Mouse (Mus musculus) left cerebral cortex, adult 6 months (tissue): ENCODE measurements around the gene Nfe2l2. TPM values are rescaled to one million over a fixed set of nuclear protein-coding genes. Genes with fewer than 3 reads are reported as not detected.

ENCODE experiments used
- long read RNA-seq, 2 experiments: library from polyadenylated mRNA; unstranded; transcript quantifications; one replicate each; pipeline ENCODE4 v2.0.0; 2019 to 2020
- polyA plus RNA-seq: library from polyadenylated mRNA; unstranded; fragments of <200 nt; fragmentation: Nextera tagmentation; gene quantifications from 2 replicates; pipeline ENCODE4 v1.2.3, GENCODE M21; 2021

Nfe2l2 gene
- 13.9 and 14.9 TPM in 2 replicates for polyA plus RNA-seq
- long read RNA-seq, experiment 1, transcript Nfe2l2-201 (5 exons, 2,475 nt) = major isoform, 73 of 83 reads
- long read RNA-seq, experiment 1, partial matches to known transcripts = 8 of 83 reads
- long read RNA-seq, experiment 1, other reads (novel, unspliced or antisense) = 2 of 83 reads
- long read RNA-seq, experiment 2, transcript Nfe2l2-201 (5 exons, 2,475 nt) = major isoform, 14 of 19 reads
- long read RNA-seq, experiment 2, partial matches to known transcripts = 3 of 19 reads
- long read RNA-seq, experiment 2, other reads (novel, unspliced or antisense) = 2 of 19 reads

DNA sequence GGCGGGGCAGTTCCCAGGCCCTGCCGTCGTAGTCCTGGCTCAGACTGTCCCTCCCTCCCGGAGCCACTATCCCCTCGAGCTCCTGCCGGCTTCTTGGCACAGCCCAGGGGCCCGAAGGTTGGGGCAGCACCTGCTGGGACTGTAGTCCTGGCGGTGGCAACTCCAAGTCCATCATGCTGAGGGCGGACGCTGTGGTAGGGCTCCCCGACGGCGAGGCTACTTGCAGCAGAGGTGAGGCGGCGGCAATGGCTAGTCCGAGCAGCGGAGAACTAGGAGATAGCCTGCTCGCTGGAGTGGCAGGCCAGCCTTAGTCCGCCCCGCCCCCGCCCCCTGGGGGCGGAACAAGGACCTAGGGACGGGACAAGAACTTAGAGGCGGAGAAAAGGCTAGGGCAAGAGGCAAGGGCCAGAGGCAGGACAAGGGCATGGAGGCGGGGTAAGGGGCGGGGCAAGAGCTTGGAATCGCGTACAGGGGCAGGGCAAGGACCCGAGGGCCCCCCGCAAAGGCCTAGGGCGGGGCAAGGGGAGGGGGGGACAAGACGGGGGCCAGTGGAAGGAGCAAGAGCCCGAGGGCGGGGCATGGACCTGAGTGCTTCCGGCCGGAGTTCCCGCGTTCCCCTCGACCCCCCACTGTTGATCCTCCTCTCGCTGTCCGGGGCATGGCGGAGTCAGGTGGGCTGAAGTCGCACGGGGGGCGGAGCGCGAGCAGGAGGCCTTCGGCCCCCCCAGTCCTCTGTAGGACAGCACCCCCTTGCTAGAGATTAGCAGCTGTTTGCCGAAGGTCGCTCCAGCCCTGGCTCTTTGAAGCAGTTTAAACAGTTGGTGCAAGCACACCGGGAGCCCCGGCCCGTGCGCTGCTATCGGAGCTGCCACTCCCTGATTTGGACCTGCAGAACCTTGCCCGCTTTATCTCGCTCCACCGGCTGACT is at the start of gene Nfe2l2:
Gene Nfe2l2, minus strand, starts transcription at position 408 of the 928 bp plus-strand sequence.

GRCm38 (mm10) chr2:75658727-75659628 is 45.5 kb downstream of the Nfe2l2 start, which contains the start of gene Hnrnpa3:
Hnrnpa3 (plus strand) TSS chr2:75659261.

Other genes with a start within 250 kb of the Nfe2l2 start
- gene Hnrnpa3, start 45.4 kb downstream of the Nfe2l2 start, polyA plus RNA-seq = 15.4 and 21.3 TPM in 2 replicates
- 2.6 and 5.6 TPM in 2 replicates for gene Agps, start 127.5 kb upstream of the Nfe2l2 start, polyA plus RNA-seq
- gene Ttc30b, start 233.9 kb upstream of the Nfe2l2 start, polyA plus RNA-seq = 11.8 and 16.3 TPM in 2 replicates